In genomic region chr1:19233857-19234256, GRCm38 (mm10) we compare ENCODE assay signal across 19 mouse cellular contexts. TPM values are rescaled to one million over a fixed set of nuclear protein-coding genes. Genes with fewer than 3 reads are reported as not detected.
DNase-seq lines count a peak whose midpoint lies in the region; ATAC-seq and TF ChIP-seq lines count a peak whose summit lies in the region.
"Had no signal": no experiment of that assay in that cellular context is flagged by ENCODE, and none has a peak within 500 bp of the region (broad histone marks: within the 10 kb centered on the region; RNA-seq: fewer than 3 reads in every experiment).

No protein-coding gene starts in this region.

- peaks cover 24% of the 10 kb centered on the region; the same call in 1 of the 2 replicates for H3K4me1 ChIP-seq in embryonic facial prominence, embryonic 13.5 days
- peaks cover 20% of the 10 kb centered on the region for H3K4me1 ChIP-seq in embryonic facial prominence, embryonic 10.5 days
- H3K4me1 ChIP-seq in neural tube, embryonic 15.5 days, result peaks cover 3% of the 10 kb centered on the region
- H3K4me1 ChIP-seq in midbrain, embryonic 15.5 days, result no peaks in the 10 kb centered on the region
- H3K4me1 ChIP-seq: intestine, embryonic 15.5 days; liver, embryonic 12.5 days; lung, embryonic 15.5 days had no signal

- intact Hi-C loops in left cerebral cortex, adult 2 months (cut with DNase I), result no loop called here

- TF ChIP-seq CTCF in left cerebral cortex, adult 2 months (IDR thresholded peaks at IDR 0.05), result no peak

- 7% methylated on average over 19 of the region's 19 CpGs for WGBS in embryonic facial prominence, embryonic 13.5 days
- WGBS in embryonic facial prominence, embryonic 10.5 days, result 2% methylated on average over 19 of the region's 19 CpGs
- 6% methylated on average over 19 of the region's 19 CpGs for WGBS in neural tube, embryonic 15.5 days
- WGBS in midbrain, embryonic 15.5 days, result under 1% methylated on average over 19 of the region's 19 CpGs

- H3K4me3 ChIP-seq in embryonic facial prominence, embryonic 13.5 days, result 0 out of 2 replicates have a peak overlapping the region, but pooled peaks have one; percentile 13
- H3K4me3 ChIP-seq in embryonic facial prominence, embryonic 10.5 days, result no peak overlapping the region
- no peak overlapping the region for H3K4me3 ChIP-seq in neural tube, embryonic 15.5 days (replicated peaks)
- H3K4me3 ChIP-seq in midbrain, embryonic 15.5 days, result no peak overlapping the region
- H3K4me3 ChIP-seq in left cerebral cortex, adult 2 months, result no peak overlapping the region
- H3K4me3 ChIP-seq: intestine, embryonic 15.5 days; liver, embryonic 12.5 days; lung, embryonic 15.5 days had no signal

- H3K9me3 ChIP-seq in embryonic facial prominence, embryonic 13.5 days, result no peaks in the 10 kb centered on the region
- no peaks in the 10 kb centered on the region for H3K9me3 ChIP-seq in embryonic facial prominence, embryonic 10.5 days
- no peaks in the 10 kb centered on the region for H3K9me3 ChIP-seq in neural tube, embryonic 15.5 days (replicated peaks)
- no peaks in the 10 kb centered on the region for H3K9me3 ChIP-seq in midbrain, embryonic 15.5 days
- H3K9me3 ChIP-seq: intestine, embryonic 15.5 days; liver, embryonic 12.5 days; lung, embryonic 15.5 days had no signal

- peak overlapping the region; percentile 39 for H3K4me2 ChIP-seq in embryonic facial prominence, embryonic 13.5 days
- no peak overlapping the region for H3K4me2 ChIP-seq in neural tube, embryonic 15.5 days
- peak overlapping the region; percentile 24; the same call in 1 of the 2 replicates for H3K4me2 ChIP-seq in midbrain, embryonic 15.5 days
- H3K4me2 ChIP-seq: heart, embryonic 11.5 days; intestine, embryonic 15.5 days; liver, embryonic 12.5 days; lung, embryonic 15.5 days had no signal

- DNase-seq in embryonic facial prominence, embryonic 10.5 days (ENCODE audit: low spot score), result no peak
- DNase-seq in neural tube, embryonic 10.5 days (ENCODE audit: extremely low spot score, low spot score), result peak; percentile 57
- DNase-seq in left cerebral cortex, adult 2 months (ENCODE audit: extremely low spot score in 1 of 2, low spot score in 2 of 2), result no peak
- DNase-seq in lung, postnatal 25 days (ENCODE audit: low spot score), result no peak
- DNase-seq: adrenal gland, adult 2 months; cerebellum, adult 11-12 months; spleen, adult 18-20 months; thymus, postnatal 25 days had no signal

- peak overlapping the region; percentile 40; the same call in 1 of the 2 replicates for H3K9ac ChIP-seq in embryonic facial prominence, embryonic 13.5 days
- H3K9ac ChIP-seq in neural tube, embryonic 15.5 days (replicated peaks), result no peak overlapping the region
- no peak overlapping the region for H3K9ac ChIP-seq in midbrain, embryonic 15.5 days
- H3K9ac ChIP-seq: intestine, embryonic 15.5 days; liver, embryonic 12.5 days; lung, embryonic 15.5 days had no signal

- H3K36me3 ChIP-seq in embryonic facial prominence, embryonic 13.5 days, result no peaks in the 10 kb centered on the region
- H3K36me3 ChIP-seq in embryonic facial prominence, embryonic 10.5 days (replicated peaks), result no peaks in the 10 kb centered on the region
- H3K36me3 ChIP-seq in neural tube, embryonic 15.5 days, result no peaks in the 10 kb centered on the region
- no peaks in the 10 kb centered on the region for H3K36me3 ChIP-seq in midbrain, embryonic 15.5 days (replicated peaks)
- H3K36me3 ChIP-seq: intestine, embryonic 15.5 days; liver, embryonic 12.5 days; lung, embryonic 15.5 days had no signal

- peaks cover 79% of the 10 kb centered on the region for H3K27me3 ChIP-seq in embryonic facial prominence, embryonic 13.5 days
- peaks cover 98% of the 10 kb centered on the region for H3K27me3 ChIP-seq in embryonic facial prominence, embryonic 10.5 days (replicated peaks; ENCODE audit: low read depth, poor library complexity, severe bottlenecking)
- peaks cover 75% of the 10 kb centered on the region for H3K27me3 ChIP-seq in neural tube, embryonic 15.5 days (replicated peaks)
- H3K27me3 ChIP-seq in midbrain, embryonic 15.5 days (replicated peaks), result peaks cover 75% of the 10 kb centered on the region

- no peak for ATAC-seq in embryonic facial prominence, embryonic 13.5 days (ENCODE audit: insufficient number of reproducible peaks, insufficient read depth, low FRiP score, low TSS enrichment, low read depth)
- ATAC-seq in neural tube, embryonic 15.5 days (ENCODE audit: low FRiP score), result no peak
- no peak; the same call in 1 of the 2 replicates for ATAC-seq in midbrain, embryonic 15.5 days (replicated peaks)
- no peak for ATAC-seq in erythroid progenitor cell, adult 5-6 weeks (replicated peaks; ENCODE audit: low FRiP score, poor library complexity, severe bottlenecking)
- ATAC-seq: intestine, embryonic 15.5 days; liver, embryonic 12.5 days had no signal

- H3K27ac ChIP-seq in embryonic facial prominence, embryonic 13.5 days, result peak overlapping the region; percentile 74
- no peak overlapping the region; the same call in 1 of the 2 replicates for H3K27ac ChIP-seq in embryonic facial prominence, embryonic 10.5 days (replicated peaks)
- no peak overlapping the region for H3K27ac ChIP-seq in neural tube, embryonic 15.5 days (replicated peaks)
- H3K27ac ChIP-seq in midbrain, embryonic 15.5 days, result peak overlapping the region; percentile 69
- no peak overlapping the region for H3K27ac ChIP-seq in left cerebral cortex, adult 2 months
- H3K27ac ChIP-seq: intestine, embryonic 15.5 days; kidney, postnatal 0 days; liver, embryonic 12.5 days; lung, embryonic 15.5 days; stomach, postnatal 0 days had no signal

RNA-seq across cellular contexts. Expression of gene Tfap2b, which starts 25.1 kb away (rescaled TPM):
- polyA plus RNA-seq in embryonic facial prominence, embryonic 13.5 days (2015; fragmentation: Nextera tagmentation; extraction: Ambion mirVana), result 93.6 and 106 TPM in 2 replicates
- 31.5 and 38.3 TPM in 2 replicates for polyA plus RNA-seq in embryonic facial prominence, embryonic 10.5 days (2016; fragmentation: Nextera tagmentation; extraction: Ambion mirVana)
- polyA plus RNA-seq in neural tube, embryonic 15.5 days (2015; fragmentation: Nextera tagmentation; extraction: Ambion mirVana), result 29.5 and 46.0 TPM in 2 replicates
- polyA plus RNA-seq in midbrain, embryonic 15.5 days (2015; fragmentation: Nextera tagmentation; extraction: Ambion mirVana), result 239 and 264 TPM in 2 replicates
- not detected in 2 replicates for total RNA-seq in erythroid progenitor cell, adult 5-6 weeks (2015; ENCODE audit: low replicate concordance)
- total RNA-seq in erythroid progenitor cell, adult 5-6 weeks (2017; ENCODE audit: low replicate concordance), result not detected in 2 replicates
- 1 to 10 TPM in 1 of 2 experiments, under 1 TPM in 1; 0.79 to 1.1 TPM for total RNA-seq in left cerebral cortex, adult 2 months (2021)
- total RNA-seq: megakaryocyte progenitor cell, adult 5-6 weeks had no signal
- polyA plus RNA-seq: liver, embryonic 12.5 days; stomach, postnatal 0 days had no signal

Comparison
In these comparisons a context has a peak if more than half of its experiments do, and no peak if none do; other contexts are left out.
1. H3K27ac ChIP-seq: peak in embryonic facial prominence, embryonic 13.5 days (single experiment) and midbrain, embryonic 15.5 days (single experiment); none in embryonic facial prominence, embryonic 10.5 days (single experiment), neural tube, embryonic 15.5 days (single experiment) and left cerebral cortex, adult 2 months (single experiment).